Mouse (Mus musculus) forebrain, embryonic 15.5 days (tissue): ENCODE measurements around the gene Sfxn5. TPM values are rescaled to one million over a fixed set of nuclear protein-coding genes. Genes with fewer than 3 reads are reported as not detected.

Experiments used
- ATAC-seq: fragments of 200-750 bp; cut with Nextera tagmentation; replicated peaks from 2 replicates; pipeline ENCODE4 v1.8.0; 2017; ENCODE audit warnings: mild to moderate bottlenecking, moderate TSS enrichment, moderate library complexity
- H3K27ac ChIP-seq: fragments of 300-500 bp; sonication (generic); replicated peaks from 2 replicates; pipeline ENCODE4 v1.5.1; 2015; ENCODE audit warnings: mild to moderate bottlenecking, inconsistent platforms
- H3K27me3 ChIP-seq: fragments of 300-500 bp; sonication (generic); 2 replicates; pipeline ENCODE4 v1.6.1; 2015; ENCODE audit warnings: inconsistent platforms
- H3K36me3 ChIP-seq: fragments of 300-500 bp; sonication (generic); 2 replicates; pipeline ENCODE4 v1.6.1; 2015; ENCODE audit warnings: mild to moderate bottlenecking, inconsistent platforms
- H3K4me1 ChIP-seq: fragments of 300-500 bp; sonication (generic); 2 replicates; pipeline ENCODE4 v1.6.1; 2015; ENCODE audit warnings: inconsistent platforms
- H3K4me2 ChIP-seq: fragments of 300-500 bp; sonication (generic); replicated peaks from 2 replicates; pipeline ENCODE4 v1.6.1; 2015; ENCODE audit warnings: mild to moderate bottlenecking, inconsistent platforms
- H3K4me3 ChIP-seq: fragments of 300-500 bp; sonication (generic); 2 replicates; pipeline ENCODE4 v1.5.1; 2015; ENCODE audit warnings: mild to moderate bottlenecking, inconsistent platforms
- H3K9ac ChIP-seq: fragments of 300-500 bp; sonication (generic); replicated peaks from 2 replicates; pipeline ENCODE4 v1.6.1; 2015; ENCODE audit warnings: mild to moderate bottlenecking, inconsistent platforms
- H3K9me3 ChIP-seq: fragments of 300-500 bp; sonication (generic); 2 replicates; pipeline ENCODE4 v1.6.1; 2016; ENCODE audit warnings: inconsistent platforms
- WGBS: fragments of 180-500 bp; shearing (Covaris S2); methylation state at CpG from one replicate; pipeline ENCODE4 v1.1.7; 2015; ENCODE audit warnings: mixed read lengths; 5-methylcytosine and 5-hydroxymethylcytosine counted together
- polyA plus RNA-seq: library from polyadenylated mRNA; unstranded; fragments of >200 nt; fragmentation: Nextera tagmentation; extraction: Ambion mirVana; gene quantifications from 2 replicates; pipeline ENCODE4 v1.2.1, GENCODE M21; 2015

Sfxn5 gene
- 24.2 and 25.3 TPM in 2 replicates for polyA plus RNA-seq

GRCm38 (mm10) chr6:85333000-85333669 lies at the start of gene Sfxn5:
Sfxn5 (minus strand) TSS chr6:85333422.
- WGBS = under 1% methylated on average over 49 of the region's 49 CpGs
- no peaks in the 10 kb centered on the region for H3K36me3 ChIP-seq
- peak; percentile 98 for ATAC-seq

GRCm38 (mm10) chr6:85382791-85383190 lies 49.6 kb upstream of the Sfxn5 start:
- Histone ChIP-seq H3K4me3 (no peak overlapping the region), H3K9me3 (no peaks in the 10 kb centered on the region), H3K4me1 (no peaks in the 10 kb centered on the region), H3K4me2 (no peak overlapping the region), H3K27me3 (no peaks in the 10 kb centered on the region), H3K9ac (no peak overlapping the region), H3K27ac (no peak overlapping the region), H3K36me3 (no peaks in the 10 kb centered on the region)
- WGBS = 82% methylated on average over 2 of the region's 2 CpGs
- ATAC-seq = no peak

More at GRCm38 (mm10) chr6:85333000-85333669, at the start of gene Sfxn5:
- H3K9me3 ChIP-seq = no peaks in the 10 kb centered on the region
- H3K9ac ChIP-seq = peak within 1 kb of the TSS; percentile 81
- peak within 1 kb of the TSS; percentile 92 for H3K27ac ChIP-seq
- H3K4me3 ChIP-seq = peak within 1 kb of the TSS; percentile 78
- H3K4me1 ChIP-seq = peaks cover 14% of the 10 kb centered on the region
- H3K27me3 ChIP-seq = no peaks in the 10 kb centered on the region
- peak within 1 kb of the TSS; percentile 93 for H3K4me2 ChIP-seq

- Histone ChIP-seq H3K4me2 (no peak overlapping the region), H3K36me3 (no peaks in the 10 kb centered on the region), H3K9me3 (no peaks in the 10 kb centered on the region), H3K9ac (no peak overlapping the region), H3K4me3 (no peak overlapping the region), H3K27ac (no peak overlapping the region), H3K27me3 (no peaks in the 10 kb centered on the region), H3K4me1 (no peaks in the 10 kb centered on the region)
- WGBS = 85% methylated on average over 10 of the region's 10 CpGs
- no peak for ATAC-seq
These were observed 48.4 kb upstream of the Sfxn5 start for GRCm38 (mm10) chr6:85381648-85382020.

- Histone ChIP-seq H3K36me3 (no peaks in the 10 kb centered on the region), H3K4me2 (no peak overlapping the region), H3K27ac (no peak overlapping the region), H3K27me3 (no peaks in the 10 kb centered on the region), H3K4me1 (no peaks in the 10 kb centered on the region), H3K4me3 (no peak overlapping the region), H3K9me3 (no peaks in the 10 kb centered on the region), H3K9ac (no peak overlapping the region)
- whole genome bisulfite sequencing = 22% methylated on average over 17 of the region's 17 CpGs
- ATAC-seq = peak; percentile 69
These were observed 47.9 kb upstream of the Sfxn5 start for GRCm38 (mm10) chr6:85380901-85381647.

GRCm38 (mm10) chr6:85380201-85380900 lies 47.1 kb upstream of the Sfxn5 start:
- ATAC-seq = peak; percentile 76
- 30% methylated on average over 10 of the region's 10 CpGs for WGBS
- Histone ChIP-seq H3K27me3 (no peaks in the 10 kb centered on the region), H3K27ac (no peak overlapping the region), H3K9ac (no peak overlapping the region), H3K4me1 (no peaks in the 10 kb centered on the region), H3K9me3 (no peaks in the 10 kb centered on the region), H3K4me3 (no peak overlapping the region), H3K4me2 (no peak overlapping the region), H3K36me3 (no peaks in the 10 kb centered on the region)

GRCm38 (mm10) chr6:85378629-85379028 lies 45.4 kb upstream of the Sfxn5 start:
- no peaks in the 10 kb centered on the region for H3K36me3 ChIP-seq
- no peak overlapping the region for H3K4me3 ChIP-seq
- 63% methylated on average over 8 of the region's 8 CpGs for WGBS
- no peak for ATAC-seq
- no peak overlapping the region for H3K9ac ChIP-seq
- H3K4me2 ChIP-seq = no peak overlapping the region
- peaks cover 6% of the 10 kb centered on the region for H3K4me1 ChIP-seq
- H3K9me3 ChIP-seq = no peaks in the 10 kb centered on the region
- H3K27me3 ChIP-seq = no peaks in the 10 kb centered on the region
- H3K27ac ChIP-seq = no peak overlapping the region

- Histone ChIP-seq H3K27ac (no peak overlapping the region), H3K9me3 (no peaks in the 10 kb centered on the region), H3K4me1 (peaks cover 13% of the 10 kb centered on the region), H3K4me2 (no peak overlapping the region), H3K36me3 (no peaks in the 10 kb centered on the region), H3K9ac (no peak overlapping the region), H3K4me3 (no peak overlapping the region), H3K27me3 (no peaks in the 10 kb centered on the region)
- ATAC-seq = no peak
- 61% methylated on average over 5 of the region's 5 CpGs for WGBS
These were observed 44.7 kb upstream of the Sfxn5 start for GRCm38 (mm10) chr6:85377876-85378275.

- Histone ChIP-seq H3K9me3 (no peaks in the 10 kb centered on the region), H3K9ac (no peak overlapping the region), H3K36me3 (no peaks in the 10 kb centered on the region), H3K4me2 (no peak overlapping the region), H3K27ac (no peak overlapping the region), H3K4me3 (no peak overlapping the region), H3K4me1 (peaks cover 20% of the 10 kb centered on the region), H3K27me3 (no peaks in the 10 kb centered on the region)
- ATAC-seq = no peak
- 77% methylated on average over 4 of the region's 4 CpGs for WGBS
These were observed 44.0 kb upstream of the Sfxn5 start for GRCm38 (mm10) chr6:85377066-85377734.

- Histone ChIP-seq H3K4me2 (peak overlapping the region; percentile 76), H3K27ac (peak overlapping the region; percentile 73), H3K9me3 (no peaks in the 10 kb centered on the region), H3K4me3 (peak overlapping the region; percentile 75), H3K9ac (peak overlapping the region; percentile 51), H3K4me1 (peaks cover 28% of the 10 kb centered on the region), H3K27me3 (no peaks in the 10 kb centered on the region), H3K36me3 (no peaks in the 10 kb centered on the region)
- ATAC-seq = peak; percentile 97
- WGBS = 0% methylated on average over 19 of the region's 19 CpGs
These were observed 41.5 kb upstream of the Sfxn5 start for GRCm38 (mm10) chr6:85374734-85375114.

- H3K9me3 ChIP-seq = no peaks in the 10 kb centered on the region
- peak within 1 kb of the TSS; percentile 75 for H3K4me3 ChIP-seq
- peak within 1 kb of the TSS; percentile 87 for H3K9ac ChIP-seq
- peaks cover 28% of the 10 kb centered on the region for H3K4me1 ChIP-seq
- ATAC-seq = peak; percentile 55
- WGBS = under 1% methylated on average over 80 of the region's 80 CpGs
- H3K4me2 ChIP-seq = peak within 1 kb of the TSS; percentile 76
- peak within 1 kb of the TSS; percentile 73 for H3K27ac ChIP-seq
- H3K27me3 ChIP-seq = no peaks in the 10 kb centered on the region
- no peaks in the 10 kb centered on the region for H3K36me3 ChIP-seq
These were observed 40.9 kb upstream of the Sfxn5 start, which contains the start of gene Rab11fip5 for GRCm38 (mm10) chr6:85373951-85374733. Rab11fip5 (minus strand) TSS chr6:85374634.
